Mouse (Mus musculus): ENCODE results near the gene Cldn9.
A peak's percentile ranks its signal among the peaks of the same experiment; 100 is the strongest.

Cldn9 gene

GRCm38 (mm10) chr17:23683856-23684672, at the start of gene Cldn9:
Gene Cldn9 (minus strand): TSS chr17:23684026.
- DNase-seq (ENCODE audit: low read depth, low spot score) = no peak

- DNase-seq (ENCODE audit: low read depth, low spot score) = no peak
Observed at GRCm38 (mm10) chr17:23730441-23730840, 46.6 kb upstream of the Cldn9 start.

- DNase-seq (ENCODE audit: low read depth, low spot score) = peak; percentile 43
Observed at GRCm38 (mm10) chr17:23726758-23727142, 42.9 kb upstream of the Cldn9 start.

DNA sequence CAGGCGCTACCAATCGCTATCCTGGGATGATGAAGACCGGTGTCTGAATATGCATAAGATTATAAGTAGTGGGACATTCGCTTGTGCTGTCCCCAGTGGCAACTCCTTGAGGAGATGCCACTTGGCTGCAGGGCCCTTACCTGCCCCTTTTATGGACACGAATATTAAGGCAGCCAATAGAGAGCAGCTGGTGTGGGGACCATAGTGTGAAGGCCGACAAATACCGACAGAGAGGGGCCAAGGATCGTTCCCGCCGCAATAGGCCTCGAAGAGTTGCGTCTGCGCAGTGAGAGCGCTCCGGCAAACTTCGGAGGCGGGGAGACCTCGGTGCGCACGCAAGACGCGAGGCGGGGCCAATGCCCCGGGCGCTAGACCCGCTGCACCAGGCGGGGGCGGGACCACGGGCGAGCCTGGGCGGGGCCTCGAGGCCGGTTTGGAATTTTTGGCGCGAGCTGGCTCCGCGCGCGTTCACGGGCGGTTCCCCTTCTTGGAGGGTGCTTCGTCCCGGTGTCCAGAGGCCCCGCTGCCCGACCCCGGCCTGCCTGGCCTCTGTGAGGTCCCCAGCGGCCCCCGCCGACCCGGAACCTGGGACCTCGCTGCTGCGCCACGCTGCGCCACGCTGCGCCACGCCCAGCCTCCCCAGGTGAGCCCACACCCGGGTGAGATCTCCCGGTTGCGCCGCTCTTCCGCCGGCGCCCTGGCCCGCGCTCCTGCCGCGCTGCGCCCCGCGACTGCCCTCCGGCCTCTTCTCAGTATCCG, 42.4 kb upstream of the Cldn9 start, which contains the start of gene Pkmyt1:
TSS of gene Pkmyt1 (plus strand) at position 338 of the 759 bp plus-strand sequence.
- peak; percentile 91 for DNase-seq (ENCODE audit: low read depth, low spot score)

- DNase-seq (ENCODE audit: low read depth, low spot score) = no peak
Observed at GRCm38 (mm10) chr17:23725477-23725876, 41.7 kb upstream of the Cldn9 start.

DNA sequence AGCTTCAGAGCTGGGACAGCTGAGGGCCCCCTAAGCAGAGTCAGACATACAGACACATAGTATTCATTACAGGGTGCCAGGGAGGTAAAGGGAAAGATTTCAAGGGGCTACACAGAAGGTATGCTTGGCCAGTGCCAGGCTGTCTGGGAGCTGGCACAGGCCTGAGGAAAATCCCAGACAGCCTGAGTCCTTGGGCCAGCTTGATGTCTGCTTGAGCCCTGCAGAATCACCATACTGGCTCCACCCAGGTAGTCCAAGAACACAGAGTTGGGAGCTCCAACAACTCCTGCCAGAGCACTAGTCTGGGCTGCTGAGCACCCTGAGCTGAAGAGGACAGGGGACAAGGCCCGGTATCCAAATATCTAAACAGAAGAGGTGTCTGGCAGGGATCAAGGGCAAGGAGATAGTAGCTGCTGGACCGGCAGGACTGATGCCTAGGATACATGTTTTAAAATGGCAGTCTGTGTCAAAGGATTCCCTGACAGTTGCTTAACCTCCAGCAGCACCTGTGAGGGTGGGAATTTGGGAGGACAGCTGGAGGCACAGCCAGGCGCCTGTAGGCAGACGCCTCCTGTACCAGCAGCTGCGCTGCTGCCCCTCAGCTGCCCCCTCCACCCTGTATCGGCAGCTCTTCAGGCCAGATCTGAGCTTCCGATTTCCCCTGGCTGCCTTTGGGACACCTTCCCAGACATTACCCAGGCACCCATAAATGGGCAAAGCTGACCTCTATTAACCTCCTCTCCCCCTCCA, 38.7 kb upstream of the Cldn9 start, which contains the start of gene 1520401A03Rik:
TSS of gene 1520401A03Rik (minus strand) at position 408 of the 750 bp plus-strand sequence.
- no peak for DNase-seq (ENCODE audit: low read depth, low spot score)

- no peak for DNase-seq (ENCODE audit: low read depth, low spot score)
Observed at GRCm38 (mm10) chr17:23721886-23722285, 38.1 kb upstream of the Cldn9 start.

DNA sequence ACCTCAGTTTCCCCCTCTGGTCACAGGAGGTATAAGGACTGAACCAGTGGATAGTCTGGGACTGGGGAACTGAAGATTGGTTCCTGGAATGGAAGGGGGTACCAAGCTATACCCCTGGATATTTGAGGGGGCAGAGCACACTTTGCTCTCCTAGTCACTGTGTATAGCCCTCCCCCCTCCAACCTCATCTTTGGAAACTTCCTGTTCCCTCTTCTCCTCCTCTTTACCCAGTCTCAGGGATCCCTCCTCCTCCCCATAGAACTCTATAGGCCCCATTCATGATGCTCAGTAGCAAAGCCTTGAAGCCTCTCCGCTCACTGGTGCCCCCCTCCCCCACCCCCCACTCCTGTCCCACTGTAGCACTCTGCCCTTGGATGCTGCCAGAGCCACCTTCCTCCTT, 35.6 kb upstream of the Cldn9 start:
- DNase-seq (ENCODE audit: low read depth, low spot score) = no peak

GRCm38 (mm10) chr17:23717003-23717402, 33.2 kb upstream of the Cldn9 start:
- DNase-seq (ENCODE audit: low read depth, low spot score) = no peak

GRCm38 (mm10) chr17:23706212-23706611, 22.4 kb upstream of the Cldn9 start:
- DNase-seq (ENCODE audit: low read depth, low spot score) = peak; percentile 52

- DNase-seq (ENCODE audit: low read depth, low spot score) = no peak
Observed at GRCm38 (mm10) chr17:23705525-23706104, 21.8 kb upstream of the Cldn9 start.

DNA sequence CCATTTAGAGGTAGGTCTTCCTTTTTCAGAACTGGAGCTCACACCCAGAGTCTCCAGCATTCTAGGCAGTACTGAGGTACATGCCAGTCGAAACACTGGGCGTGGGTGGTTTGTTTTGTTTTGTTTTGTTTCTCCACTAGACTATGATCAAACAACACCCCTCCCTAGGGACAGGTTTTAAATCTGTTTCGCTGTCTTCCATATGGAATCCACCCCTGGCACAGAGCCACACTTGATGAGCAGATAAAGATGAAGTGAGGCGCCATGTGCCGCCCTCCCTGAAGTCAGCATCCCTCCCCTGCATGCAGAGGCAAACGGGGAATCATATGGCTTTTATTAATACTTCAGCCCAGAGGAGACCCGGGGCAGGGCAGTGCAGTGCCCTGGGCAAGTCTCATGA, 20.9 kb upstream of the Cldn9 start:
- no peak for DNase-seq (ENCODE audit: low read depth, low spot score)

- DNase-seq (ENCODE audit: low read depth, low spot score) = no peak
Observed at GRCm38 (mm10) chr17:23703301-23703700, 19.5 kb upstream of the Cldn9 start.

- DNase-seq (ENCODE audit: low read depth, low spot score) = no peak
Observed at GRCm38 (mm10) chr17:23700079-23700478, 16.3 kb upstream of the Cldn9 start.

GRCm38 (mm10) chr17:23699131-23700077, 15.6 kb upstream of the Cldn9 start:
- no peak for DNase-seq (ENCODE audit: low read depth, low spot score)

GRCm38 (mm10) chr17:23695801-23696200, 12.0 kb upstream of the Cldn9 start:
- DNase-seq (ENCODE audit: low read depth, low spot score) = no peak

- DNase-seq (ENCODE audit: low read depth, low spot score) = no peak
Observed at GRCm38 (mm10) chr17:23694491-23694890, 10.7 kb upstream of the Cldn9 start.

GRCm38 (mm10) chr17:23683226-23683625, 600 bp downstream of the Cldn9 start:
- no peak for DNase-seq (ENCODE audit: low read depth, low spot score)

GRCm38 (mm10) chr17:23682530-23682929, 1.3 kb downstream of the Cldn9 start:
- DNase-seq (ENCODE audit: low read depth, low spot score) = no peak

DNA sequence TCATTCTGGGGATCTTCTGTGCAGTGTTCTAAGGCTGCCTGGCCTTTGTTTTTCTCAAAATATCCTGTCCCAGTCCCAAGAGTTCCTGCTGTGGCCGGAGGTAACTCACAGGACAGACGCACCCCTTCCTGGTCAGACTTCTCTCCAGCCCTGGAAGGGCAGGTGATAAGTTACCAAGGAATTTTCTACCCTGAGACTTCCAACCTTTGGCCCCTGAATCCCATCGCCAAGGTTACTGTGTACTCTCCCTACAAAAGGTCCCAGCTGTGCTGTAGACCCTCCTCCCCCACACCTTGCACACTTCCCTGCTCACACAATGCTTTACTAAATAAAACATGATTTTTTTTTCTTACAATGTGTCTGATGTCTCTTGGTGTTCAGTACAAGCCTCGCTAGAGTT, 1.7 kb downstream of the Cldn9 start:
- no peak for DNase-seq (ENCODE audit: low read depth, low spot score)
